Mouse (Mus musculus): ENCODE measurements around the gene Lamtor3. TPM values are rescaled to one million over a fixed set of nuclear protein-coding genes. Genes with fewer than 3 reads are reported as not detected.

The Lamtor3 gene
- polyA plus RNA-seq, 1 experiment from 2014 or later, result 130 TPM

- ATAC-seq (ENCODE audit: low FRiP score), result no peak
- Histone ChIP-seq H3K9ac (peak overlapping the region; percentile 29; the same call in 1 of the 2 replicates), H3K4me1 (replicated peaks) (no peaks in the 10 kb centered on the region), H3K36me3 (no peaks in the 10 kb centered on the region), H3K4me2 (peak overlapping the region; percentile 30), H3K27me3 (no peaks in the 10 kb centered on the region), H3K9me3 (no peaks in the 10 kb centered on the region), H3K27ac (no peak overlapping the region), H3K4me3 (peak overlapping the region; percentile 27)
- WGBS, result 41% methylated on average over 12 of the region's 12 CpGs
Observed at GRCm38 (mm10) chr3:137969951-137970350, 51.6 kb downstream of the Lamtor3 start.

GRCm38 (mm10) chr3:137972224-137972623 lies 53.9 kb downstream of the Lamtor3 start:
- no peak for ATAC-seq (ENCODE audit: low FRiP score)
- Histone ChIP-seq H3K9ac (no peak overlapping the region), H3K4me3 (no peak overlapping the region), H3K4me1 (replicated peaks) (peaks cover 12% of the 10 kb centered on the region), H3K4me2 (no peak overlapping the region), H3K27ac (no peak overlapping the region), H3K9me3 (no peaks in the 10 kb centered on the region), H3K27me3 (no peaks in the 10 kb centered on the region), H3K36me3 (no peaks in the 10 kb centered on the region)
- WGBS, result 80% methylated on average over 5 of the region's 5 CpGs

GRCm38 (mm10) chr3:137972989-137973388 lies 54.7 kb downstream of the Lamtor3 start:
- no peak overlapping the region for H3K9ac ChIP-seq
- no peak overlapping the region for H3K27ac ChIP-seq
- H3K36me3 ChIP-seq, result no peaks in the 10 kb centered on the region
- H3K27me3 ChIP-seq, result no peaks in the 10 kb centered on the region
- 98% methylated on average over 7 of the region's 7 CpGs for WGBS
- no peak overlapping the region for H3K4me3 ChIP-seq
- ATAC-seq (ENCODE audit: low FRiP score), result no peak
- no peak overlapping the region for H3K4me2 ChIP-seq
- peaks cover 18% of the 10 kb centered on the region for H3K4me1 ChIP-seq (replicated peaks)
- no peaks in the 10 kb centered on the region for H3K9me3 ChIP-seq

GRCm38 (mm10) chr3:137974306-137974705 lies 56.0 kb downstream of the Lamtor3 start:
- no peak overlapping the region for H3K27ac ChIP-seq
- no peak for ATAC-seq (ENCODE audit: low FRiP score)
- WGBS, result 88% methylated on average over 8 of the region's 8 CpGs
- H3K4me2 ChIP-seq, result no peak overlapping the region
- H3K9ac ChIP-seq, result no peak overlapping the region
- no peaks in the 10 kb centered on the region for H3K27me3 ChIP-seq
- H3K4me1 ChIP-seq (replicated peaks), result peaks cover 18% of the 10 kb centered on the region
- H3K4me3 ChIP-seq, result no peak overlapping the region
- H3K36me3 ChIP-seq, result no peaks in the 10 kb centered on the region
- no peaks in the 10 kb centered on the region for H3K9me3 ChIP-seq

- 74% methylated on average over 7 of the region's 7 CpGs for WGBS
- peaks cover 18% of the 10 kb centered on the region for H3K4me1 ChIP-seq (replicated peaks)
- no peak overlapping the region for H3K4me3 ChIP-seq
- H3K4me2 ChIP-seq, result no peak overlapping the region
- no peaks in the 10 kb centered on the region for H3K27me3 ChIP-seq
- H3K9me3 ChIP-seq, result no peaks in the 10 kb centered on the region
- ATAC-seq (ENCODE audit: low FRiP score), result no peak
- no peak overlapping the region for H3K27ac ChIP-seq
- no peaks in the 10 kb centered on the region for H3K36me3 ChIP-seq
- H3K9ac ChIP-seq, result no peak overlapping the region
Observed at GRCm38 (mm10) chr3:137975435-137975834, 57.1 kb downstream of the Lamtor3 start.

GRCm38 (mm10) chr3:137975856-137976423 lies 57.6 kb downstream of the Lamtor3 start:
- Histone ChIP-seq H3K4me2 (no peak overlapping the region), H3K4me1 (replicated peaks) (peaks cover 18% of the 10 kb centered on the region), H3K36me3 (no peaks in the 10 kb centered on the region), H3K4me3 (no peak overlapping the region), H3K27ac (no peak overlapping the region), H3K9me3 (no peaks in the 10 kb centered on the region), H3K9ac (no peak overlapping the region), H3K27me3 (no peaks in the 10 kb centered on the region)
- no peak for ATAC-seq (ENCODE audit: low FRiP score)
- 91% methylated on average over 17 of the region's 17 CpGs for WGBS

- Histone ChIP-seq H3K9me3 (no peaks in the 10 kb centered on the region), H3K27me3 (no peaks in the 10 kb centered on the region), H3K4me1 (replicated peaks) (peaks cover 23% of the 10 kb centered on the region), H3K4me2 (no peak overlapping the region), H3K36me3 (no peaks in the 10 kb centered on the region), H3K27ac (peak overlapping the region; percentile 64; the same call in 1 of the 2 replicates), H3K9ac (no peak overlapping the region), H3K4me3 (no peak overlapping the region)
- WGBS, result 26% methylated on average over 9 of the region's 9 CpGs
- ATAC-seq (ENCODE audit: low FRiP score), result peak; percentile 86
Observed at GRCm38 (mm10) chr3:137976943-137977628, 58.8 kb downstream of the Lamtor3 start.

- H3K4me2 ChIP-seq, result no peak overlapping the region
- no peaks in the 10 kb centered on the region for H3K27me3 ChIP-seq
- WGBS, result 21% methylated on average over 6 of the region's 6 CpGs
- peak; percentile 68 for ATAC-seq (ENCODE audit: low FRiP score)
- H3K4me3 ChIP-seq, result no peak overlapping the region
- no peaks in the 10 kb centered on the region for H3K36me3 ChIP-seq
- H3K9me3 ChIP-seq, result no peaks in the 10 kb centered on the region
- H3K27ac ChIP-seq, result peak overlapping the region; percentile 64; the same call in 1 of the 2 replicates
- no peak overlapping the region for H3K9ac ChIP-seq
- H3K4me1 ChIP-seq (replicated peaks), result peaks cover 23% of the 10 kb centered on the region
Observed at GRCm38 (mm10) chr3:137977629-137978041, 59.3 kb downstream of the Lamtor3 start.

GRCm38 (mm10) chr3:137978233-137978632 lies 59.9 kb downstream of the Lamtor3 start:
- no peak overlapping the region for H3K4me2 ChIP-seq
- H3K27me3 ChIP-seq, result no peaks in the 10 kb centered on the region

More at GRCm38 (mm10) chr3:137978233-137978632, 59.9 kb downstream of the Lamtor3 start:
- no peak overlapping the region for H3K9ac ChIP-seq
- no peak overlapping the region for H3K27ac ChIP-seq
- ATAC-seq (ENCODE audit: low FRiP score), result no peak
- H3K9me3 ChIP-seq, result no peaks in the 10 kb centered on the region
- H3K4me1 ChIP-seq (replicated peaks), result peaks cover 23% of the 10 kb centered on the region
- H3K4me3 ChIP-seq, result no peak overlapping the region
- H3K36me3 ChIP-seq, result no peaks in the 10 kb centered on the region
- 75% methylated on average over 5 of the region's 5 CpGs for WGBS

Other genes with a start within 250 kb of the Lamtor3 start
- not detected in 2 replicates for gene Gm21962, start 247.0 kb upstream of the Lamtor3 start, polyA plus RNA-seq (2015; fragmentation: Nextera tagmentation; extraction: Ambion mirVana)
- 1,016 and 1,041 TPM in 2 replicates for gene H2afz, start 54.0 kb upstream of the Lamtor3 start, polyA plus RNA-seq (2015; fragmentation: Nextera tagmentation; extraction: Ambion mirVana)
- 11.7 and 11.9 TPM in 2 replicates for gene Dnajb14, start 50.8 kb upstream of the Lamtor3 start, polyA plus RNA-seq (2015; fragmentation: Nextera tagmentation; extraction: Ambion mirVana)
- gene Dapp1, start 63.0 kb downstream of the Lamtor3 start, polyA plus RNA-seq (2015; fragmentation: Nextera tagmentation; extraction: Ambion mirVana), result 1.8 and 1.9 TPM in 2 replicates
- 0.12 and 0.18 TPM in 2 replicates for gene 1110002E22Rik, start 146.5 kb downstream of the Lamtor3 start, polyA plus RNA-seq (2015; fragmentation: Nextera tagmentation; extraction: Ambion mirVana)
- 0.12 TPM in 1 of 2 replicates, not detected in the other for gene Gm5105, start 148.9 kb downstream of the Lamtor3 start, polyA plus RNA-seq (2015; fragmentation: Nextera tagmentation; extraction: Ambion mirVana)
- gene Trmt10a, start 224.9 kb downstream of the Lamtor3 start, polyA plus RNA-seq (2015; fragmentation: Nextera tagmentation; extraction: Ambion mirVana), result 8.1 TPM in 2 replicates
- 9.4 and 10.0 TPM in 2 replicates for gene Mttp, start 226.5 kb downstream of the Lamtor3 start, polyA plus RNA-seq (2015; fragmentation: Nextera tagmentation; extraction: Ambion mirVana)

All from hindbrain, embryonic 13.5 days (tissue).